Mouse (Mus musculus): ENCODE measurements around the gene Ptprcap. TPM values are rescaled to one million over a fixed set of nuclear protein-coding genes. Genes with fewer than 3 reads are reported as not detected.

The Ptprcap gene
- total RNA-seq, 2 experiments from 2014 or later: 38.8 to 73.4 TPM

Other genes with a start within 250 kb of the Ptprcap start
Only the 30 nearest of the 34 such genes appear.
- 28.5 and 29.3 TPM in 2 replicates for gene Unc93b1, start 218.4 kb upstream of the Ptprcap start, total RNA-seq (2015; ENCODE audit: low replicate concordance)
- 28.2 and 34.4 TPM in 2 replicates for gene Unc93b1, start 218.4 kb upstream of the Ptprcap start, total RNA-seq (2017; ENCODE audit: low replicate concordance)
- gene Aldh3b3, start 195.0 kb upstream of the Ptprcap start, total RNA-seq (2015; ENCODE audit: low replicate concordance): 3.6 TPM in 1 of 2 replicates, not detected in the other
- gene Aldh3b3, start 195.0 kb upstream of the Ptprcap start, total RNA-seq (2017; ENCODE audit: low replicate concordance): not detected in 2 replicates
- 1.3 and 6.5 TPM in 2 replicates for gene Aldh3b2, start 181.3 kb upstream of the Ptprcap start, total RNA-seq (2015; ENCODE audit: low replicate concordance)
- 1.1 and 2.4 TPM in 2 replicates for gene Aldh3b2, start 181.3 kb upstream of the Ptprcap start, total RNA-seq (2017; ENCODE audit: low replicate concordance)
- not detected in 2 replicates for gene Acy3, start 167.0 kb upstream of the Ptprcap start, total RNA-seq (2015; ENCODE audit: low replicate concordance)
- not detected in 2 replicates for gene Acy3, start 167.0 kb upstream of the Ptprcap start, total RNA-seq (2017; ENCODE audit: low replicate concordance)
- not detected in 2 replicates for gene Tbx10, start 160.9 kb upstream of the Ptprcap start, total RNA-seq (2015; ENCODE audit: low replicate concordance)
- gene Tbx10, start 160.9 kb upstream of the Ptprcap start, total RNA-seq (2017; ENCODE audit: low replicate concordance): not detected in 2 replicates
- not detected in 2 replicates for gene Nudt8, start 153.0 kb upstream of the Ptprcap start, total RNA-seq (2015; ENCODE audit: low replicate concordance)
- 1.4 TPM in 1 of 2 replicates, not detected in the other for gene Nudt8, start 153.0 kb upstream of the Ptprcap start, total RNA-seq (2017; ENCODE audit: low replicate concordance)
- gene Gm49405, start 153.0 kb upstream of the Ptprcap start, total RNA-seq (2015; ENCODE audit: low replicate concordance): not detected in 2 replicates
- 0.90 TPM in 1 of 2 replicates, not detected in the other for gene Gm49405, start 153.0 kb upstream of the Ptprcap start, total RNA-seq (2017; ENCODE audit: low replicate concordance)
- gene Doc2g, start 150.3 kb upstream of the Ptprcap start, total RNA-seq (2015; ENCODE audit: low replicate concordance): 0.42 TPM in 1 of 2 replicates, not detected in the other
- 3.0 TPM in 1 of 2 replicates, not detected in the other for gene Doc2g, start 150.3 kb upstream of the Ptprcap start, total RNA-seq (2017; ENCODE audit: low replicate concordance)
- gene Ndufv1, start 140.8 kb upstream of the Ptprcap start, total RNA-seq (2015; ENCODE audit: low replicate concordance): 77.1 and 96.6 TPM in 2 replicates
- 161 and 207 TPM in 2 replicates for gene Ndufv1, start 140.8 kb upstream of the Ptprcap start, total RNA-seq (2017; ENCODE audit: low replicate concordance)
- 115 and 185 TPM in 2 replicates for gene Gstp1, start 115.6 kb upstream of the Ptprcap start, total RNA-seq (2015; ENCODE audit: low replicate concordance)
- 22.8 and 23.9 TPM in 2 replicates for gene Gstp1, start 115.6 kb upstream of the Ptprcap start, total RNA-seq (2017; ENCODE audit: low replicate concordance)
- gene Gstp2, start 107.6 kb upstream of the Ptprcap start, total RNA-seq (2015; ENCODE audit: low replicate concordance): 3.2 TPM in 1 of 2 replicates, not detected in the other
- gene Gstp2, start 107.6 kb upstream of the Ptprcap start, total RNA-seq (2017; ENCODE audit: low replicate concordance): 3.2 TPM in 1 of 2 replicates, not detected in the other
- gene Gstp3, start 94.0 kb upstream of the Ptprcap start, total RNA-seq (2015; ENCODE audit: low replicate concordance): 8.8 and 15.9 TPM in 2 replicates
- 16.8 and 19.8 TPM in 2 replicates for gene Gstp3, start 94.0 kb upstream of the Ptprcap start, total RNA-seq (2017; ENCODE audit: low replicate concordance)
- not detected in 2 replicates for gene Cabp2, start 72.0 kb upstream of the Ptprcap start, total RNA-seq (2015; ENCODE audit: low replicate concordance)
- gene Cabp2, start 72.0 kb upstream of the Ptprcap start, total RNA-seq (2017; ENCODE audit: low replicate concordance): not detected in 2 replicates
- gene Cdk2ap2, start 56.4 kb upstream of the Ptprcap start, total RNA-seq (2015; ENCODE audit: low replicate concordance): 118 and 124 TPM in 2 replicates
- 17.9 and 36.3 TPM in 2 replicates for gene Cdk2ap2, start 56.4 kb upstream of the Ptprcap start, total RNA-seq (2017; ENCODE audit: low replicate concordance)
- gene Pitpnm1, start 53.6 kb upstream of the Ptprcap start, total RNA-seq (2015; ENCODE audit: low replicate concordance): 56.6 and 67.1 TPM in 2 replicates
- 33.9 and 60.9 TPM in 2 replicates for gene Pitpnm1, start 53.6 kb upstream of the Ptprcap start, total RNA-seq (2017; ENCODE audit: low replicate concordance)
- gene Aip, start 27.7 kb upstream of the Ptprcap start, total RNA-seq (2015; ENCODE audit: low replicate concordance): 33.5 and 72.1 TPM in 2 replicates
- gene Aip, start 27.7 kb upstream of the Ptprcap start, total RNA-seq (2017; ENCODE audit: low replicate concordance): 41.2 and 41.8 TPM in 2 replicates
- 1.1 TPM in 1 of 2 replicates, not detected in the other for gene Gpr152, start 13.8 kb upstream of the Ptprcap start, total RNA-seq (2015; ENCODE audit: low replicate concordance)
- gene Gpr152, start 13.8 kb upstream of the Ptprcap start, total RNA-seq (2017; ENCODE audit: low replicate concordance): not detected in 2 replicates
- not detected in 2 replicates for gene Cabp4, start 9.6 kb upstream of the Ptprcap start, total RNA-seq (2015; ENCODE audit: low replicate concordance)
- not detected in 2 replicates for gene Cabp4, start 9.6 kb upstream of the Ptprcap start, total RNA-seq (2017; ENCODE audit: low replicate concordance)
- 68.3 and 83.3 TPM in 2 replicates for gene Coro1b, start 5.0 kb upstream of the Ptprcap start, total RNA-seq (2015; ENCODE audit: low replicate concordance)
- gene Coro1b, start 5.0 kb upstream of the Ptprcap start, total RNA-seq (2017; ENCODE audit: low replicate concordance): 8.5 and 48.9 TPM in 2 replicates
- gene Rps6kb2, start 9.8 kb downstream of the Ptprcap start, total RNA-seq (2015; ENCODE audit: low replicate concordance): 39.8 and 52.3 TPM in 2 replicates
- 21.4 and 34.8 TPM in 2 replicates for gene Rps6kb2, start 9.8 kb downstream of the Ptprcap start, total RNA-seq (2017; ENCODE audit: low replicate concordance)
- 0.72 and 2.5 TPM in 2 replicates for gene Carns1, start 21.9 kb downstream of the Ptprcap start, total RNA-seq (2015; ENCODE audit: low replicate concordance)
- 0.13 and 1.5 TPM in 2 replicates for gene Carns1, start 21.9 kb downstream of the Ptprcap start, total RNA-seq (2017; ENCODE audit: low replicate concordance)
- 8.0 and 31.0 TPM in 2 replicates for gene Tbc1d10c, start 37.7 kb downstream of the Ptprcap start, total RNA-seq (2015; ENCODE audit: low replicate concordance)
- 6.2 and 14.2 TPM in 2 replicates for gene Tbc1d10c, start 37.7 kb downstream of the Ptprcap start, total RNA-seq (2017; ENCODE audit: low replicate concordance)
- gene Ppp1ca, start 38.5 kb downstream of the Ptprcap start, total RNA-seq (2015; ENCODE audit: low replicate concordance): 181 and 188 TPM in 2 replicates
- 185 and 268 TPM in 2 replicates for gene Ppp1ca, start 38.5 kb downstream of the Ptprcap start, total RNA-seq (2017; ENCODE audit: low replicate concordance)
- 44.0 and 54.1 TPM in 2 replicates for gene Rad9a, start 48.1 kb downstream of the Ptprcap start, total RNA-seq (2015; ENCODE audit: low replicate concordance)
- 27.5 and 41.6 TPM in 2 replicates for gene Rad9a, start 48.1 kb downstream of the Ptprcap start, total RNA-seq (2017; ENCODE audit: low replicate concordance)
- not detected in 2 replicates for gene Clcf1, start 60.6 kb downstream of the Ptprcap start, total RNA-seq (2015; ENCODE audit: low replicate concordance)
- gene Clcf1, start 60.6 kb downstream of the Ptprcap start, total RNA-seq (2017; ENCODE audit: low replicate concordance): 0.15 and 1.2 TPM in 2 replicates
- not detected in 2 replicates for gene AC109138.7, start 60.8 kb downstream of the Ptprcap start, total RNA-seq (2015; ENCODE audit: low replicate concordance)
- gene AC109138.7, start 60.8 kb downstream of the Ptprcap start, total RNA-seq (2017; ENCODE audit: low replicate concordance): not detected in 2 replicates
- gene Pold4, start 78.3 kb downstream of the Ptprcap start, total RNA-seq (2015; ENCODE audit: low replicate concordance): 21.8 and 24.5 TPM in 2 replicates
- gene Pold4, start 78.3 kb downstream of the Ptprcap start, total RNA-seq (2017; ENCODE audit: low replicate concordance): 5.0 and 16.1 TPM in 2 replicates
- 2.2 and 16.8 TPM in 2 replicates for gene Ssh3, start 115.6 kb downstream of the Ptprcap start, total RNA-seq (2015; ENCODE audit: low replicate concordance)
- gene Ssh3, start 115.6 kb downstream of the Ptprcap start, total RNA-seq (2017; ENCODE audit: low replicate concordance): 0.90 and 5.2 TPM in 2 replicates
- 0.72 and 1.3 TPM in 2 replicates for gene Ankrd13d, start 129.5 kb downstream of the Ptprcap start, total RNA-seq (2015; ENCODE audit: low replicate concordance)
- gene Ankrd13d, start 129.5 kb downstream of the Ptprcap start, total RNA-seq (2017; ENCODE audit: low replicate concordance): 0.39 TPM in 1 of 2 replicates, not detected in the other
- gene Grk2, start 152.6 kb downstream of the Ptprcap start, total RNA-seq (2015; ENCODE audit: low replicate concordance): 71.3 and 72.8 TPM in 2 replicates
- 40.5 and 47.1 TPM in 2 replicates for gene Grk2, start 152.6 kb downstream of the Ptprcap start, total RNA-seq (2017; ENCODE audit: low replicate concordance)

Data from erythroid progenitor cell, adult 5-6 weeks (primary cell).